Mouse (Mus musculus) hindbrain, embryonic 13.5 days (tissue): ENCODE measurements around the gene Crisp4. TPM values are rescaled to one million over a fixed set of nuclear protein-coding genes. Genes with fewer than 3 reads are reported as not detected.

ENCODE experiments used
- ATAC-seq: fragments of 200-750 bp; cut with Nextera tagmentation; 2 replicates; pipeline ENCODE4 v1.8.0; 2017; ENCODE audit warnings: moderate TSS enrichment; ENCODE audit not compliant: low FRiP score
- H3K27ac ChIP-seq: fragments of 300-500 bp; sonication (generic); 2 replicates; pipeline ENCODE4 v1.5.1; 2015; ENCODE audit warnings: inconsistent platforms, mild to moderate bottlenecking, moderate library complexity
- H3K27me3 ChIP-seq: fragments of 300-500 bp; sonication (generic); 2 replicates; pipeline ENCODE4 v1.6.1; 2015; ENCODE audit warnings: mild to moderate bottlenecking, inconsistent platforms
- H3K36me3 ChIP-seq: fragments of 300-500 bp; sonication (generic); 2 replicates; pipeline ENCODE4 v1.6.1; 2015; ENCODE audit warnings: mild to moderate bottlenecking, inconsistent platforms
- H3K4me1 ChIP-seq: fragments of 300-500 bp; sonication (generic); replicated peaks from 2 replicates; pipeline ENCODE4 v1.6.1; 2015; ENCODE audit warnings: inconsistent platforms
- H3K4me2 ChIP-seq: fragments of 300-500 bp; sonication (generic); 2 replicates; pipeline ENCODE4 v1.6.1; 2015; ENCODE audit warnings: inconsistent platforms, mild to moderate bottlenecking, moderate library complexity
- H3K4me3 ChIP-seq: fragments of 300-500 bp; sonication (generic); 2 replicates; pipeline ENCODE4 v1.5.1; 2015; ENCODE audit warnings: mild to moderate bottlenecking, inconsistent platforms
- H3K9ac ChIP-seq: fragments of 300-500 bp; sonication (generic); 2 replicates; pipeline ENCODE4 v1.6.1; 2015; ENCODE audit warnings: mild to moderate bottlenecking, inconsistent platforms
- H3K9me3 ChIP-seq: fragments of 300-500 bp; sonication (generic); 2 replicates; pipeline ENCODE4 v1.6.1; 2016; ENCODE audit warnings: inconsistent platforms
- WGBS: fragments of 180-500 bp; shearing (Covaris S2); methylation state at CpG from one replicate; pipeline ENCODE4 v1.1.7; 2015; 5-methylcytosine and 5-hydroxymethylcytosine counted together
- polyA plus RNA-seq: library from polyadenylated mRNA; unstranded; fragments of >200 nt; fragmentation: Nextera tagmentation; extraction: Ambion mirVana; gene quantifications from 2 replicates; pipeline ENCODE4 v1.2.1, GENCODE M21; 2015

Crisp4 gene
- polyA plus RNA-seq: not detected in 2 replicates

DNA sequence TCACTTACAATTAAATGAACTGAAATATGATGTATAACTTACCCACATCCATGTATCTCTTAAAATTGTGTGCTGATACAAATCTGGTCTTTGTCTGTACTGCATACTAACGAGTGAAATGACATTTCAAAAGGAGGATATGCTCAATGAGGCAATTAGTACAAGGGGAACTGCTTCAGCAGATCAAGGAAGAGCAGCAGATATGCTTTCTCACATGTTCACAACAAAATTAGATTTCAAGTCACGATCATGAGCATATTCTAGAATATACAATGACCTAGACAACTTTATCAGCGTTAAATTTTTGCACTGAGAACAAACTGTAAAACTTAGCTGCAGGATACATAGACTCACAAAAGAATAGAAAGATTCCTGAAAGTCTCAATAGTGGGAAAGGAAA, at the start of gene Crisp4:
Gene Crisp4 (minus strand): TSS at position 101 of the 400 bp plus-strand sequence.
- Histone ChIP-seq H3K36me3 (no peaks in the 10 kb centered on the region), H3K9ac (no peak within 1 kb of the TSS), H3K27me3 (no peaks in the 10 kb centered on the region), H3K27ac (no peak within 1 kb of the TSS), H3K4me3 (no peak within 1 kb of the TSS), H3K9me3 (no peaks in the 10 kb centered on the region), H3K4me2 (no peak within 1 kb of the TSS), H3K4me1 (no peaks in the 10 kb centered on the region)
- no peak for ATAC-seq
- 78% methylated on average over 3 of the region's 3 CpGs for WGBS

- Histone ChIP-seq H3K4me1 (peaks cover 12% of the 10 kb centered on the region), H3K27ac (no peak overlapping the region; the same call in 1 of the 2 replicates), H3K4me3 (no peak overlapping the region), H3K4me2 (no peak overlapping the region), H3K27me3 (no peaks in the 10 kb centered on the region), H3K9me3 (no peaks in the 10 kb centered on the region), H3K36me3 (no peaks in the 10 kb centered on the region), H3K9ac (no peak overlapping the region)
- peak; percentile 58 for ATAC-seq
- WGBS: 41% methylated on average over 4 of the region's 4 CpGs
Measured at GRCm38 (mm10) chr1:18191719-18192118, 46.0 kb upstream of the Crisp4 start.

GRCm38 (mm10) chr1:18190714-18191712, 45.3 kb upstream of the Crisp4 start:
- H3K9me3 ChIP-seq: no peaks in the 10 kb centered on the region
- no peaks in the 10 kb centered on the region for H3K36me3 ChIP-seq
- peak; percentile 74 for ATAC-seq
- no peak overlapping the region for H3K9ac ChIP-seq
- 13% methylated on average over 1 of the region's 1 CpGs for WGBS
- H3K4me3 ChIP-seq: no peak overlapping the region
- H3K4me1 ChIP-seq: peaks cover 12% of the 10 kb centered on the region
- H3K27me3 ChIP-seq: no peaks in the 10 kb centered on the region
- H3K27ac ChIP-seq: no peak overlapping the region; the same call in none of the 2 replicates
- H3K4me2 ChIP-seq: no peak overlapping the region

DNA sequence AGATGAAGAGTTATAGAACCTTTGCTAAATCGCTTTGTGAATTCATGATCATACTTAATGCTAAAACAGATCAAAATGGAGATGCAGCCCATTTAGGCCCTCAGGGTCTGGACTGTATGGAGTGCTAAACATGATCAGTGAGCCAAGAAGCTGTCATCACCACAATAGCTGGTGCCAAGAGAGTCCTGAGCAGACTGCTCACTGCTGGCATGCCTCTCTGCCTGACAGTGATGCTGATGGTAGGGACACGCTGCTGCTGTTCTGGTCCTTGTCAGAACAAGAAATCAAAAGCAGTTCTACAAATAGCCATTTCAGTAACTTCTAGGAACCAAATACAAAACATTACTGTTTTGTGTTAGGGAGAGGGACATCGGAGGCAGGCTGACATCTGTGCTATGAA, 35.5 kb upstream of the Crisp4 start:
- Histone ChIP-seq H3K36me3 (no peaks in the 10 kb centered on the region), H3K4me2 (no peak overlapping the region), H3K4me3 (no peak overlapping the region), H3K4me1 (no peaks in the 10 kb centered on the region), H3K27me3 (no peaks in the 10 kb centered on the region), H3K27ac (no peak overlapping the region), H3K9me3 (no peaks in the 10 kb centered on the region), H3K9ac (no peak overlapping the region)
- 73% methylated on average over 3 of the region's 3 CpGs for WGBS
- ATAC-seq: peak; percentile 80; the same call in 1 of the 2 replicates

GRCm38 (mm10) chr1:18170573-18170972, 24.9 kb upstream of the Crisp4 start:
- Histone ChIP-seq H3K27me3 (no peaks in the 10 kb centered on the region), H3K36me3 (no peaks in the 10 kb centered on the region), H3K4me1 (no peaks in the 10 kb centered on the region), H3K4me3 (no peak overlapping the region), H3K27ac (no peak overlapping the region), H3K9me3 (no peaks in the 10 kb centered on the region), H3K4me2 (no peak overlapping the region), H3K9ac (no peak overlapping the region)
- WGBS: 85% methylated on average over 4 of the region's 4 CpGs
- ATAC-seq: no peak

- Histone ChIP-seq H3K9me3 (no peaks in the 10 kb centered on the region), H3K27me3 (no peaks in the 10 kb centered on the region), H3K36me3 (no peaks in the 10 kb centered on the region), H3K4me2 (no peak overlapping the region), H3K27ac (no peak overlapping the region), H3K9ac (no peak overlapping the region), H3K4me1 (no peaks in the 10 kb centered on the region), H3K4me3 (no peak overlapping the region)
- ATAC-seq: peak; percentile 76
- WGBS: 44% methylated on average over 1 of the region's 1 CpGs
Measured at GRCm38 (mm10) chr1:18168261-18168660, 22.6 kb upstream of the Crisp4 start.

GRCm38 (mm10) chr1:18159082-18159481, 13.4 kb upstream of the Crisp4 start:
- Histone ChIP-seq H3K4me3 (no peak overlapping the region), H3K9me3 (no peaks in the 10 kb centered on the region), H3K4me1 (no peaks in the 10 kb centered on the region), H3K27me3 (no peaks in the 10 kb centered on the region), H3K27ac (no peak overlapping the region), H3K4me2 (no peak overlapping the region), H3K36me3 (no peaks in the 10 kb centered on the region), H3K9ac (no peak overlapping the region)
- WGBS: 90% methylated on average over 6 of the region's 6 CpGs
- ATAC-seq: no peak

GRCm38 (mm10) chr1:18148211-18148610, 2.5 kb upstream of the Crisp4 start:
- H3K4me1 ChIP-seq: no peaks in the 10 kb centered on the region
- no peak for ATAC-seq
- H3K27me3 ChIP-seq: no peaks in the 10 kb centered on the region
- no peak overlapping the region for H3K27ac ChIP-seq
- H3K9me3 ChIP-seq: 0 out of 2 replicates have a peak, but pooled peaks cover 3% of the 10 kb centered on the region
- H3K36me3 ChIP-seq: no peaks in the 10 kb centered on the region
- no peak overlapping the region for H3K4me2 ChIP-seq
- no peak overlapping the region for H3K4me3 ChIP-seq
- no peak overlapping the region for H3K9ac ChIP-seq

GRCm38 (mm10) chr1:18131691-18132090, 14.0 kb downstream of the Crisp4 start:
- Histone ChIP-seq H3K4me1 (no peaks in the 10 kb centered on the region), H3K9ac (no peak overlapping the region), H3K27ac (no peak overlapping the region), H3K4me2 (no peak overlapping the region), H3K36me3 (no peaks in the 10 kb centered on the region), H3K4me3 (no peak overlapping the region), H3K27me3 (no peaks in the 10 kb centered on the region), H3K9me3 (no peaks in the 10 kb centered on the region)
- ATAC-seq: no peak
- 62% methylated on average over 4 of the region's 4 CpGs for WGBS

- no peaks in the 10 kb centered on the region for H3K36me3 ChIP-seq
- no peak for ATAC-seq
- H3K9ac ChIP-seq: no peak overlapping the region
- H3K27ac ChIP-seq: no peak overlapping the region
- no peak overlapping the region for H3K4me2 ChIP-seq
- H3K27me3 ChIP-seq: no peaks in the 10 kb centered on the region
- no peaks in the 10 kb centered on the region for H3K9me3 ChIP-seq
- H3K4me3 ChIP-seq: no peak overlapping the region
- 76% methylated on average over 4 of the region's 4 CpGs for WGBS
- no peaks in the 10 kb centered on the region for H3K4me1 ChIP-seq
Measured at GRCm38 (mm10) chr1:18129983-18130382, 15.7 kb downstream of the Crisp4 start.

- ATAC-seq: peak; percentile 65; the same call in 1 of the 2 replicates
- no peaks in the 10 kb centered on the region for H3K9me3 ChIP-seq
- H3K4me1 ChIP-seq: no peaks in the 10 kb centered on the region
- no peaks in the 10 kb centered on the region for H3K36me3 ChIP-seq
- H3K9ac ChIP-seq: no peak overlapping the region
- H3K4me3 ChIP-seq: no peak overlapping the region
- no peak overlapping the region for H3K4me2 ChIP-seq
- no peak overlapping the region for H3K27ac ChIP-seq
- WGBS: 34% methylated on average over 5 of the region's 5 CpGs
- H3K27me3 ChIP-seq: peaks cover 5% of the 10 kb centered on the region
Measured at GRCm38 (mm10) chr1:18106720-18107355, 38.9 kb downstream of the Crisp4 start.

- no peak overlapping the region for H3K4me2 ChIP-seq
- no peak overlapping the region for H3K9ac ChIP-seq
- peak; percentile 61 for ATAC-seq
- no peaks in the 10 kb centered on the region for H3K9me3 ChIP-seq
- H3K4me3 ChIP-seq: no peak overlapping the region
- H3K4me1 ChIP-seq: no peaks in the 10 kb centered on the region
- no peaks in the 10 kb centered on the region for H3K36me3 ChIP-seq
- H3K27me3 ChIP-seq: peaks cover 5% of the 10 kb centered on the region
- 40% methylated on average over 5 of the region's 5 CpGs for WGBS
- 0 out of 2 replicates have a peak overlapping the region, but pooled peaks have one; percentile 50 for H3K27ac ChIP-seq
Measured at GRCm38 (mm10) chr1:18105866-18106529, 39.7 kb downstream of the Crisp4 start.
